Mouse (Mus musculus) mature B cell (primary cell): Measurements from ENCODE around the gene Gfpt1.

Experiments
- in situ Hi-C: fragments of 300-500 bp; cut with MboI; formaldehyde crosslinking; loops from 2 replicates; pipeline ENCODE4 v1.14.3; 2019

The Gfpt1 gene

DNA sequence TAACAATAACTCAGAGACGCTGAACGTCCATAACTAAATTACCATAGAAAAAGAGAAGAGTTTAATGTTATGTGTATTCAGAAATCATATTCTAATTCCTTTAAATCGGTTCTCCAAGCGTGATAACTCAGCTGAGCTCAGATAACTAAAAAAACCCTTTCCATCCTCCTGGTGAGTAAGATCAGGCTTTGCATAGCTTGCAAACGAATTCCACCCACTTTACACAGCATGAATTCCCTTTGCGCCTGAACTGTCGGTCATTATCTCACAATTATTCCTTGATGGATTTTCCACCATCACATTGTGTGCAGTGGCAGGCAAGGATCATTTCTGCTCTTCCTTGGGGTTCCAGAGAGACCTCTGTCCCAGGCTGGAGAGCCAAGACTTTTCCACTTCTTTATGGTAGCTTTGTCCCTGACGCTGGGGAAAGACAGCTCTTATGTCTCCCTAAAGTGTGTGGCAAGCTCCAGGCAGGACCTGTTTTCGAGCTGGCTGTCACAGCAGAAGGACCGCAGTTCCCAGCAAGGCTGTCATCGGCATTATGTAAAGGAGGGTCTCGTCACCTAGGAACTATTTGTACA, 91.4 kb downstream of the Gfpt1 start:
- in situ Hi-C loops: no loop called here

DNA sequence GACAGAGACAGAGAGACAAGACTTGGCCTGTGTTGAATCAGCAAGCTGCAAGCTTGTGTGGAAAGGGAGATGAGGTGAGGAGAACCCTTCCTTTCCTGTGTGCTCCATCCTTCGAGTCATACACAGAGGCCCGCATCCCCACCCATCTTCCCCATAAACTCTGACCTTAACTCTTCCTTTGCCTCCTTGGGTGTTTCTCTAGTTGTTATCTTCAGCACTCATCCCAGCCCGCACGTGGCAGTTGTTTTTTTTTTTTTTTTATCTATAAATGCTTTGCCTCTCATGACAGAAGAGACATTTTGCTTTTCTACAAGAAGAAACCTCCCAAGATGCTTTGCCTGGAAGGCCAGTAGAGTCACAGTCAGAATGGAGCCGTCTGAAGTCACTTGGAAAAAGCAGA, 95.8 kb downstream of the Gfpt1 start:
- in situ Hi-C loops: no loop called here

DNA sequence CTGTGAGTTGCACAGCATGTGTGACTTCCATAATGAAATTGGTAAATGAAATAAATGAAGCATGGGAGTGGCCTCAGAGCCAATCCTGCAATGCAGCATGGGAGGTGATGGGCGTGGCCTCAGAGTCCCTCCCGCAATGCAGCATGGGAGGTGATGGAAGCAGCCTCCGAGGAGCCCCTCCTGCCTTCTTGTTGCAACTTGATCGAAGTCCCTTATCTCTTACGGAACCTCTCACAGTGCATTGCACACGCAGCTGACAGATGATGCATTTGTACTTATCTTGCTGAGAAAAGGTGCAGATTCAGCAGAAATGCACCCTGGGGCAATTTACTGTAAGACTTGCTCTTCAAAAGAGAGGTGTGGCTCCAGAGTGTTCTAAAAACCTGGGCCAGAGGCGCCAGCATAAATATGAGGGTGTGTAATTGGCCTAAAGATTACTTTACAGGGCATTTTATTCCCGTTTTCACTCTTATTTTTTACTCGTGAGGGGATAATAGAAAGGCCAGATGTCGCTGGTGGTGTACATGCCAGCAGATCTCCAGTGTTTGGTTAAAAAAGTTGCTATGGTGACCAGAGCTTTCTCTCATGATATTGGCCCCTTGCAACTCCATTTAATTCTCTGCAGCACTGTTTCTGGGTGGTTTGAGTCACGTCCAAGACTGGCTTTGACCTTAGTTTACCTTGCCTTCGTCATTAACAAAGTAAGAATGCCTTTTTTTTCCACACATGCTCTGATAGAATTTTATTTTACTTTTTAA, 97.3 kb downstream of the Gfpt1 start:
- in situ Hi-C loops: no loop called here
